Mouse (Mus musculus) ES-E14 (cell line): Measurements from ENCODE around the gene Sash1. TPM values are rescaled to one million over a fixed set of nuclear protein-coding genes. Genes with fewer than 3 reads are reported as not detected.

ENCODE experiments used
- DNase-seq: peaks from one replicate; pipeline ENCODE4 v3.0.0-alpha.2; 2013; ENCODE audit warnings: low read depth, low spot score
- H3K27ac ChIP-seq: 2 replicates; pipeline ENCODE4 v1.5.1; 2012; ENCODE audit warnings: low read depth, mild to moderate bottlenecking, low read length, moderate library complexity, mixed read lengths; ENCODE audit not compliant: poor library complexity, insufficient read depth, severe bottlenecking
- H3K36me3 ChIP-seq: 2 replicates; pipeline ENCODE4 v1.6.1; 2012; ENCODE audit warnings: mild to moderate bottlenecking, low read length, moderate library complexity, mixed read lengths; ENCODE audit not compliant: control insufficient read depth, poor library complexity, insufficient read depth, severe bottlenecking
- H3K4me1 ChIP-seq, 2 experiments: fragments of 150-350 bp in 1 of 2; sonication (generic) in 1 of 2; 2 replicates each; pipeline ENCODE4 v1.6.1; 2012; ENCODE audit warnings: low read length in 2 of 2, mild to moderate bottlenecking in 1 of 2, mixed read lengths in 1 of 2; ENCODE audit not compliant: control insufficient read depth in 2 of 2, insufficient read depth in 2 of 2, poor library complexity in 1 of 2
- H3K4me3 ChIP-seq, 2 experiments: fragments of 150-350 bp in 1 of 2; sonication (generic) in 1 of 2; 2 replicates each; pipeline ENCODE4 v1.5.1; 2012; ENCODE audit warnings: low read length in 2 of 2, low read depth in 1 of 2, mild to moderate bottlenecking in 1 of 2, mixed read lengths in 1 of 2; ENCODE audit not compliant: insufficient read depth in 1 of 2, poor library complexity in 1 of 2, severe bottlenecking in 1 of 2
- H3K9ac ChIP-seq: 2 replicates; pipeline ENCODE4 v1.6.1; 2012; ENCODE audit warnings: low read depth, mild to moderate bottlenecking, low read length, mixed read lengths; ENCODE audit not compliant: poor library complexity, insufficient read depth, severe bottlenecking
- H3K9me3 ChIP-seq: fragments of 150-350 bp; sonication (generic); 2 replicates; pipeline ENCODE4 v1.6.1; 2012; ENCODE audit warnings: low read depth, mild to moderate bottlenecking, low read length; ENCODE audit not compliant: control insufficient read depth, insufficient read depth
- CHD2 ChIP-seq: IDR thresholded peaks from 2 replicates; pipeline ENCODE4 v1.6.1; 2014; ENCODE audit warnings: mild to moderate bottlenecking, low read depth, low read length, inconsistent platforms
- HCFC1 ChIP-seq: IDR thresholded peaks from 2 replicates; pipeline ENCODE4 v1.6.1; 2012; ENCODE audit warnings: low read length, inconsistent platforms, borderline replicate concordance; ENCODE audit not compliant: insufficient read depth
- MAFK ChIP-seq: IDR thresholded peaks from 2 replicates; pipeline ENCODE4 v1.6.1; 2014; ENCODE audit warnings: mild to moderate bottlenecking, low read depth, low read length, inconsistent platforms; ENCODE audit not compliant: insufficient read depth
- ZC3H11A ChIP-seq: IDR thresholded peaks from 2 replicates; pipeline ENCODE4 v1.6.1; 2012; ENCODE audit warnings: low read depth, mild to moderate bottlenecking, inconsistent platforms, low read length, borderline replicate concordance
- ZNF384 ChIP-seq: IDR thresholded peaks from 2 replicates; pipeline ENCODE4 v1.6.1; 2012; ENCODE audit warnings: low read depth, low read length, inconsistent platforms
- in situ Hi-C, 2 experiments: fragments of 600-800 bp; cut with MboI; formaldehyde crosslinking; loops; one replicate each; pipeline ENCODE4 v1.15.1; 2025; ENCODE audit warnings: low sequenced_read_pairs in 2 of 2, inconsistent platforms in 1 of 2; ENCODE audit not compliant: unreplicated experiment in 2 of 2
- total RNA-seq: library from RNA; depleted of rRNA; stranded (reverse); fragments of 300-350 nt; gene quantifications from 2 replicates; pipeline ENCODE4 v1.2.3, GENCODE M21; 2012

Gene Sash1
- total RNA-seq, 1 experiment: 16.8 TPM

DNA sequence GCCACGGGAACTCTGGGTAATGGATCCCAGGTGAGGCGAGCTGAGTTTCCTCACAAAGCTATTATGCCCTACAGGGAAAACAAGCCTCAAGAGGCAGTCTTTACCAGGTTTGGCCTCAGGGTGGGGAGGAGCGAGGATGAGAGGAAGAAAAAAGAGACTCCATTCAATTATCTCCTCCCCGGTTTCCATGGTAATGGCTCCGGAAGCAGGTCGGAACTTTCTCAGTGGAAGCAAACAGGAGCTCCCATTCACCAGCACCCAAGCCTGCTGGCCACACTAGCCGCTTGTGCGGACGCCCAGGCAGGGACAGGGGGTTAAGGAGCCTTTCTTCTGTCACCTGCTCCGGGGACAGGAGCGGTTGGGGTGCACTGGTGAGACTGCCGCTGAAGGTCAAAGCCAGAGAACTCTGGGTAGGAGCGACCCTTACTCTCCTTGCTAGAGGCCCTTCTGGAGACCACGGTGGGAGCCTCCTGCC is 84.7 kb downstream of the Sash1 start:
- H3K36me3 ChIP-seq: peaks cover 3% of the 10 kb centered on the region; the same call in 1 of the 2 replicates
- H3K9ac ChIP-seq: no peak overlapping the region
- TF ChIP-seq CHD2: no peak
- no peak for TF ChIP-seq HCFC1
- no peak for TF ChIP-seq ZC3H11A
- no peaks in the 10 kb centered on the region for H3K9me3 ChIP-seq
- DNase-seq: peak; percentile 92
- in situ Hi-C loops: no loop called here
- peaks cover 2 to 6% of the 10 kb centered on the region in 2 experiments; a peak in 1 of 4 replicates for H3K4me1 ChIP-seq
- peak overlapping the region; percentile 41; the same call in 1 of the 2 replicates for H3K27ac ChIP-seq
- peak overlapping the region; percentile 19 to 31; a peak in 2 of 4 replicates for H3K4me3 ChIP-seq

DNA sequence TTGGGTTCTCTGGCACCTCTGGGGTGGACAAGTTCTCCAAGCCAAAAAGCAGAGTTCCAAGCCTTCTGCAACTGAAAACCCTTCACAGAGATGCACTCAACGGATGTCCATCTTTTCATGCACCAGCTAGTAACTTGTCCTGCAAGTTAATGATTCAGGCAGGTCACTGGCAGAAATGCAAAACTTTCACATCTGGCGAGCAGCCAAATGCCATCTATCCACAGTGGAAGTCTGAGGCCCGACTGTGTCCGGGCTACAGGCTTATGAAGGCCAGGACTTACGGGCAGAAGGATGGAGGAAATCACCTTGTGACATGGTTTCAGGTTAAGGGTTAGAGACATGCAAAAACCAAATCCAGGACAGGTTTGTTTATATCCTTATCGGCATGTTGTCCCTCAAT is 88.0 kb downstream of the Sash1 start:
- H3K4me3 ChIP-seq: no peak overlapping the region
- H3K4me1 ChIP-seq: peaks cover 2 to 6% of the 10 kb centered on the region in 2 experiments; a peak in 1 of 4 replicates
- H3K27ac ChIP-seq: no peak overlapping the region
- TF ChIP-seq CHD2 (no peak), MAFK (no peak), ZC3H11A (no peak), HCFC1 (no peak), ZNF384 (no peak)
- no peak for DNase-seq
- no peaks in the 10 kb centered on the region; the same call in 1 of the 2 replicates for H3K36me3 ChIP-seq
- H3K9ac ChIP-seq: no peak overlapping the region
- in situ Hi-C loops: no loop called here
- H3K9me3 ChIP-seq: no peaks in the 10 kb centered on the region

DNA sequence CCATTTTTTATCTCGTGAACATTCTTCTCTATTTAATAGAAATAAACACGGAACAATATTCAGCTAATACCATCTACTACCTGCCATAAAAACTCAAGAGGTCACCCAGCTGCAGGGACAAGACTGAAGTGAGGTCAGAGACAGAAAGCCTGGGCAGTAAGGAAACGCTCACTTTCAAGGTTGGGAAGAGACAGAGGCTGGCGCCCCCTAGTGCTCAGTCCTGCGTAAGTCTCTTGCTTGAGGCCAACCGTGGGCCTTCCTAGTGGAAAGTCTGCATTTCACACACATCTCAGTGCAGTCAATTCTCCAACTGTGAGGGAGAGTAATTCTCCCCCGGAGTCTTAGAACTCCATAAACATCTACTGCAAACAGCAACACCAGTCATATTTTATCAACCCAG is 90.5 kb downstream of the Sash1 start:
- H3K4me3 ChIP-seq: no peak overlapping the region
- in situ Hi-C loops: no loop called here
- peak; percentile 65 for DNase-seq
- TF ChIP-seq CHD2 (no peak), MAFK (no peak), ZC3H11A (no peak), HCFC1 (no peak), ZNF384 (no peak)
- no peaks in the 10 kb centered on the region for H3K9me3 ChIP-seq
- no peaks in the 10 kb centered on the region for H3K4me1 ChIP-seq
- no peak overlapping the region for H3K9ac ChIP-seq
- no peaks in the 10 kb centered on the region; the same call in 1 of the 2 replicates for H3K36me3 ChIP-seq
- no peak overlapping the region for H3K27ac ChIP-seq

DNA sequence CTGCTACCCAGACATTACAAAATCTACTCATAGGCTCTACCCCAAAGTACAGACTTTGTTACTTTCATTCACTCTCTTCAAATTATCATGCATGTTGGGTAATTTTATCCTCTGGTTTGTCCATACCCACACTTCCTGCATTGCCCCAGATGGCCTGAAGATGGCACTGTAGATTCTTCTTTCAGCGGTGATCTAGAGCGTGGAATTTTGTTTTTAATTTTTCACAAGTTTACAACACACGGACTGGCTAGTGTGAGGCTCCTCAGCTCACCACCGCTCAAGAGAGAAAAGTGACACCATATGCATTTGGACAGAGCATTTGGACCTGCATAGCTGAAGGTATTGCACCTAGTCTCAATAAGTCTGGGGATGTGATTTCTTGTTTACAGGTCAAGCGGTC is 93.5 kb downstream of the Sash1 start:
- H3K36me3 ChIP-seq: peaks cover 2% of the 10 kb centered on the region; the same call in 1 of the 2 replicates
- no peaks in the 10 kb centered on the region for H3K4me1 ChIP-seq
- no peak overlapping the region for H3K4me3 ChIP-seq
- TF ChIP-seq MAFK (no peak), CHD2 (no peak), ZNF384 (no peak), HCFC1 (no peak), ZC3H11A (no peak)
- no peak overlapping the region for H3K27ac ChIP-seq
- no peak overlapping the region for H3K9ac ChIP-seq
- DNase-seq: peak; percentile 21
- no peaks in the 10 kb centered on the region for H3K9me3 ChIP-seq
- in situ Hi-C loops: no loop called here

DNA sequence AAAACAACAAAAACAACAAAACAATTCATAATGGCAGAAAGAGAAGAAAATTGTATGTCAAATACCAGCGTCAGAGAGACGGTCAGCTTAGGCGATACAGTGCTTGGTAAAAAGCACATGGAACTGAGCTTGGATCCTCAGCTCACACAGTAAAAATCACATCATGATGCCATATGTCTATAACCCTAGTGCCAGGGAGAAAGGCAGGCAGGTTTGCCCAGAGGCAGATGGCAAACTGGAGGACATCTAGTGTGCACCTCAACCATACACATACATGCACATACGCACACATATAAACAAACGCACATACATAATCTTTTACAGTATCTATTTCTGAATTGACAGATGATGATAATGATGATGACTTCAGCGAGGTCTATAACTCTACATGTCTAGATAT is 96.8 kb downstream of the Sash1 start:
- Histone ChIP-seq H3K9me3 (no peaks in the 10 kb centered on the region), H3K9ac (no peak overlapping the region), H3K27ac (no peak overlapping the region), H3K4me3 (no peak overlapping the region), H3K36me3 (peaks cover 10% of the 10 kb centered on the region; the same call in 1 of the 2 replicates), H3K4me1 (no peaks in the 10 kb centered on the region)
- TF ChIP-seq ZC3H11A: no peak
- no peak for TF ChIP-seq ZNF384
- no peak for TF ChIP-seq CHD2
- TF ChIP-seq HCFC1: no peak
- no peak for TF ChIP-seq MAFK
- no peak for DNase-seq
- in situ Hi-C loops: no loop called here
